Mouse (Mus musculus) ZHBTc4 (cell line): ENCODE data around the gene Dlg4.
"Not testable (repeated sequence)": the region's sequence is repeated elsewhere in the genome, so short reads cannot be mapped to it uniquely, and the experiment has no call there.

Experiments used
- DNase-seq: peaks from one replicate; pipeline ENCODE4 v3.0.0-alpha.2; 2011; ENCODE audit warnings: low read depth, low spot score

Dlg4 gene

GRCm38 (mm10) chr11:69996161-69997061 lies 20.3 kb upstream of the Dlg4 start:
- DNase-seq: peak; percentile 49

GRCm38 (mm10) chr11:69997070-69997509 lies 19.7 kb upstream of the Dlg4 start:
- peak; percentile 95 for DNase-seq

GRCm38 (mm10) chr11:69998567-69999491 lies 17.9 kb upstream of the Dlg4 start:
- DNase-seq: peak; percentile 33

- no peak for DNase-seq
These were observed 17.1 kb upstream of the Dlg4 start for GRCm38 (mm10) chr11:69999666-70000065.

GRCm38 (mm10) chr11:70000396-70000898 lies 16.3 kb upstream of the Dlg4 start, which contains the start of gene Dvl2:
TSS of gene Dvl2 (plus strand) at chr11:70000595.
- DNase-seq: peak; percentile 100

- DNase-seq: no peak
These were observed 15.6 kb upstream of the Dlg4 start for GRCm38 (mm10) chr11:70001159-70001558.

- DNase-seq: peak; percentile 91
These were observed 14.9 kb upstream of the Dlg4 start for GRCm38 (mm10) chr11:70001865-70002264.

- DNase-seq: no peak
These were observed 14.3 kb upstream of the Dlg4 start for GRCm38 (mm10) chr11:70002471-70002870.

- DNase-seq: peak; percentile 78
These were observed 11.2 kb upstream of the Dlg4 start for GRCm38 (mm10) chr11:70005521-70005920.

- no peak for DNase-seq
These were observed 6.7 kb upstream of the Dlg4 start for GRCm38 (mm10) chr11:70010033-70010432.

GRCm38 (mm10) chr11:70010548-70010947 lies 6.2 kb upstream of the Dlg4 start:
- no peak for DNase-seq

- DNase-seq: no peak
These were observed 5.8 kb upstream of the Dlg4 start for GRCm38 (mm10) chr11:70010961-70011360.

- no peak for DNase-seq
These were observed 3.8 kb upstream of the Dlg4 start for GRCm38 (mm10) chr11:70012931-70013330.

GRCm38 (mm10) chr11:70013408-70013807 lies 3.3 kb upstream of the Dlg4 start:
- no peak for DNase-seq

- DNase-seq: no peak
These were observed 2.7 kb upstream of the Dlg4 start for GRCm38 (mm10) chr11:70014051-70014450.

GRCm38 (mm10) chr11:70014880-70015558 lies 1.7 kb upstream of the Dlg4 start, which contains the start of gene Acadvl:
TSS of gene Acadvl (minus strand) at chr11:70015411.
- peak; percentile 87 for DNase-seq

GRCm38 (mm10) chr11:70015677-70016076 lies 1.1 kb upstream of the Dlg4 start:
- DNase-seq: no peak

- not testable (repeated sequence) for DNase-seq
These were observed 565 bp upstream of the Dlg4 start for GRCm38 (mm10) chr11:70016177-70016576.

GRCm38 (mm10) chr11:70017199-70017767 lies 541 bp downstream of the Dlg4 start:
- no peak for DNase-seq

- no peak for DNase-seq
These were observed 1.6 kb downstream of the Dlg4 start for GRCm38 (mm10) chr11:70018131-70018990.
